Mouse (Mus musculus): Measurements from ENCODE around the gene Tubgcp3. TPM values are rescaled to one million over a fixed set of nuclear protein-coding genes. Genes with fewer than 3 reads are reported as not detected.
"Not testable (repeated sequence)": the region's sequence is repeated elsewhere in the genome, so short reads cannot be mapped to it uniquely, and the experiment has no call there.

Gene Tubgcp3
- 1 to 10 TPM; 7.5 to 8.5 (median 7.9) TPM for total RNA-seq (2022)

DNA sequence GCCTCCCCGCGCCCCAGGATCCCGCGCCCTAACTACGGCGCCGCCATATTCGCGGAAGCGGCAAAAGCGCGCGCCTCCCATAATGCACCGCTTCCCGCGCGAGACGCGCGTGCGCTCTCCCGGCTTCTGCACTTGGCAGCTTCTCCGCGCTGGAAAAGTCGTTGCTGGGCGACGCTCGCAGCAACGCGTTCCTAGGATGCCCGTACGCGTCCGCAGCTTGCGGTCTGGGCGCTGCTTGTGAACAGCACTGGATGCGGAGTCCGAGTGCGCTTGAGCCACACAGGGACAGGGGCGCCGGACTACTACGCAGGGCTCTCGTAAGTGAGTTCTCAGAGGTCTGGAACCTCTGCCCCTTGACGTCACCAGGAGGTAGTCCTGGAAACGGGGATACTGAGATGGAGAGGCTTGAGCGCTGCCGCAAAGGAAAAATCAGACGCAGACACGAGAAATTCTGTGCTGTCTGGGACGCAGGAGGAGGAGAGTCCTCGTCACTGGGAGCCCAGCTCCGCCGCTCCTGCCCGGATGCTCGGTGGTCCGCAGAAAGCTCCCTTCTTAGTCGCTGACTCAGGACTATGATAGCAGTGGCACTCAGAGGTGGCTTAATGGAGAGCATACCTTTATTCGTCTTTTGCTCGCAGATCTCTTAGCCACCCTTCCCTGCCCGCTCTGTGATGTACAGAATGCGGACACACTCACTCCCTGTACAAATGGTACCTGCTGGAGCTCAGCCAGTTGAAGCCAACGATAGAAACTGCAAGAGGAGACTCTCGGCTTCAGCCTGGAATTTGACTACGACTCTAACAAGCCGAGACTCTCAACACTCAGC lies at the start of gene Tubgcp3:
Gene Tubgcp3, minus strand, starts transcription at position 193 of the 826 bp plus-strand sequence.
- peak; percentile 70 to 83 for DNase-seq (ENCODE audit: low spot score in 2 of 2)

DNA sequence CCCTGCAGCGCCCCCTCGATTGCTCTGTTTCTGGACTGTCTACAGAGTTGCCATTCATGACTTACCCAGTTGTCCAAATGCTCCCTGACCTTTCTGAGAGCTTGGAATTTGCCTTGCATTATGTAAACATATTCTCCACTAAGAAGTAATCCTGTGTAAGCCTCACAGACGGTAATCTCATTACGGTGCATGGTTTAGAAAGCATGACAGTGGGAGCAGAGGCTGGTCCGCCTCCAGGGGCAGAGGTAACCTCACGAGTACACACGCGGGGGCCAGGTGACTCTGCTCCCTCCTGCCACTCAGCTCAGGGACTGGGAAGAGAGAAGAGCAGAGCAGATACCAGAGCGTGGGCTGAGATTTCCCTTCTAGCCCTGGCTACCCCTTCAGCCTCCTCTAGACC lies 47.0 kb upstream of the Tubgcp3 start:
- no peak for DNase-seq (ENCODE audit: low spot score in 2 of 2)

DNA sequence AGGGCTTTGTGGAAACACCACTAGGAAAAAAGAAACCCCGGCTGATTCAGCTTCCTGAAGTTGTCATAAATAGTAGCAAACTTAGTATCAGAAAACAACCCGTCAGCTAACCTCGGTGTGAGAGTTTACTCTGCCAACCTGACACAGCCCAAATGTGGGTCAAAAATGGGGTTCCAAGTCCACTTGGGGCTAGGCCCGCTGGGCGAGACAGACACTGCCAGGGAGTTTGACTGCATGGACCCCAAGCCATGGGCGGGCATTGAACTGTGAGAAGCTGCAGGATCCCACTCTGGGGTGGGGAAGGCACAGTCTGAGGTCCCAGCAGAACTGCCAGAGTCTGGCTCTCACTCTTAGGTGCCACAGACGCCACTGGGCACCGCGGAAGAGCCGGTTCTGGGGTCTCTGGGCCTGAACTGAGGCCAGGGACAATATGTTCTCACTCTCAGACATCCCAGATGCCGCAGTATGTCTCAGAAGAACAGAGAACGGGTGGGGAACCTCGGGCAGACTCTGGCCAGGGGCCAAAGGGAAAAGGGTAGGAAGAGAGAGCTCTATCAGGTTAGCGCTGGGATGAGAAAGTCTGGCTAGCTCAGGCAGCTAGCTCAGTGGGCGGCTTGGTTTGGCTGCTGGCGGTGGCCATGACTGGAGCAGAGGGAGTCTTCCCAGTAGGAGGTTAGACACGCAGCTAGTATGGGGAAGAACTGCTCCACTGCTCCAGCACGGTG lies 44.0 kb upstream of the Tubgcp3 start:
- DNase-seq (ENCODE audit: low spot score in 2 of 2) = no peak

GRCm38 (mm10) chr8:12711623-12712022 lies 39.6 kb upstream of the Tubgcp3 start:
- no peak for DNase-seq (ENCODE audit: low spot score in 2 of 2)

DNA sequence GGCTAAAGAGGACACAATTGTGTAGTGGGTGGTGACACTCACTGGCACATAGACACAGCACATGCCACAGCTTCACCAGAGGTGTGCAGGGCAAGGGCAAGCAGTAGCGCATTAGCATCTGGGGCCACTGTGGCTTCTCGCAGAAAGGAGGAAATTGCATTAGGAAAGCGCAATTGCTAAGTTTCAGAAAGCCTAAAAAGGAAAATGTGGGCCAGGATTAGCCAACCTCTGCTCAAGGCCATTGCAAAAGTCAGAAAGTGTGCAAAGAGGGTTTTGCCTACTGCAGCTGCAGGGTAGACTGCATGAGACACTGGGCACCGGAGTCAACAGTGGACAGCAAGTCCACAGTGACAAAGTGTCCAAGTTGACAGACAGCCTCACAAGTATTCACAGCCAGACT lies 31.5 kb upstream of the Tubgcp3 start:
- no peak for DNase-seq (ENCODE audit: low spot score in 2 of 2)

DNA sequence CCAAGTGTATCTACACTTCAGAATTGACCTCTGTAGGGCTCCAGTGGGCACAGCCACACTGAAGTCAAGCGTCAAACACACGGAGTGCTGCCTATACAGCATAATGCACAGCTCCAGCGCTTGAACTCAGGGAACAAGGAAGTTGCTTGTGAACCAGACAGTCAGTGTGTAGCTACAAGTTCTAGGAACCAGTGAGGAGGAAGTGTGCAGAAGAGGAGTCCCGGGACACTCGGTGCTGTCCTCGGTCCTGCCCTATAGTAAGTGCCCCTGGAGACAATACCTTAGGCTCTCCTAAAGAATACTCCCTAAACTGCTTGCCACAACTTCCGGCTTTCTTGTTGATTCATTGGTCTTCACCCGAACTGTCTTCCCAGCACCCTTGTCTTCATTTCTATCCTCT lies 30.2 kb upstream of the Tubgcp3 start:
- DNase-seq (ENCODE audit: low spot score in 2 of 2) = no peak

DNA sequence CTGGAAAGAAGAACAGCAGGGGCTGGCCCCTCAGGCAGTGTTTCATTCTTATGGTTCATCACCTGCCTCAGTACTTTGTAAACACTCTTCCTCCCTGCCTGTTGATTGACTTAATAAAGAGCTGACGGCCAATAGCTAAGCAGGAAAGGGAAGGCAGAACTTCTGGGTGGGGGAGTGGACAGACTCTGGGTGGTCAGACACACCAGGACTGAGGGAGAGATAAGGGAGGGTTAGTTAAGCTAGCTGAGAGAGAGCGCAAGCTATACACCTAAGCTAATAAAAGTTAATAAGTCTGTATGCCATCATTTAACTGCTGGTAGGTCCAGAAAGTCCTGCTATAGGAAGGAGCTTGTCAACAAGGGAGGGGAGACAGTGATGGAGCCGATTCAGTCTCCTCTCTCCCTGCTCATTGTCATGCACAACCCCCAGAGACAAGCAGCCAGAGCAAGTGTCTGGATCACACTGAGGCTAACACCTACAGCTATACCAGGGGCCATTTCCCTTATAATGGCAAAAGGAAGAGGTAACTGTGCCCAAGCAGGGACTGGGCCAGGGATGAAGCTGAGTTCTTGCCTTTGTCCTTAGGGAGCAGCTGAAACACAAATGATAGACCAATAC lies 26.7 kb upstream of the Tubgcp3 start:
- no peak for DNase-seq (ENCODE audit: low spot score in 2 of 2)

- no peak for DNase-seq (ENCODE audit: low spot score in 2 of 2)
These were observed 16.8 kb upstream of the Tubgcp3 start for GRCm38 (mm10) chr8:12688851-12689250.

GRCm38 (mm10) chr8:12677529-12677928 lies 5.5 kb upstream of the Tubgcp3 start:
- peak; percentile 50 to 51 for DNase-seq (ENCODE audit: low spot score in 2 of 2)

DNA sequence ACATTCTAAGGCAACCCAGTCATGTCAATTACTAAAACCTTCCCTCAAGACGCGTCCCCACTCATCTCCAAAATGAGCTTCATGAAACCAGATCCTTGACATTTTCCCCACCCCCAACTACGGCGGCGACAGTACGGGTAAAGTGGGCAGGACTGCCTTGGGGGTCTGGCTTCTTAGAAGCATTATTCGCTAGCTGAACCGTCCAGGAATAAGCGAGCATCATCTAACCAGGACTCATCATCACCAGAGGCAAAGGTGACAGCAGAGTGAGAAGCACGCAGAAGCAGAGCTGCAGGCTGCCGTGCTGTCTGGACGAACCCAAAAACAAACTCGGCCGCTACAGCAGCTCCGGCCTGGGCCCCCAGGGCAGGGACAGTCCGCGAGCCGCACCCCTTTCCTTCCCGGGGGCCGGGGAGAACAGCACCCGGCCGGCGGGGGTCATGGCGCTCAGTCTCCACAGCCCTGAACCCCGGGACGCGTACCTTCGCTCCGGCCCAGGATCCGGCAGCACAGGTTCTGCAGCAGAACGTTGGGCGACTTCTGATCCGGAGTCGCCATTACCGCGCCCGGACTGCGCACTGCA lies 484 bp downstream of the Tubgcp3 start:
- no peak for DNase-seq (ENCODE audit: low spot score in 2 of 2)

GRCm38 (mm10) chr8:12670965-12671364 lies 1.1 kb downstream of the Tubgcp3 start:
- no peak for DNase-seq (ENCODE audit: low spot score in 2 of 2)

DNA sequence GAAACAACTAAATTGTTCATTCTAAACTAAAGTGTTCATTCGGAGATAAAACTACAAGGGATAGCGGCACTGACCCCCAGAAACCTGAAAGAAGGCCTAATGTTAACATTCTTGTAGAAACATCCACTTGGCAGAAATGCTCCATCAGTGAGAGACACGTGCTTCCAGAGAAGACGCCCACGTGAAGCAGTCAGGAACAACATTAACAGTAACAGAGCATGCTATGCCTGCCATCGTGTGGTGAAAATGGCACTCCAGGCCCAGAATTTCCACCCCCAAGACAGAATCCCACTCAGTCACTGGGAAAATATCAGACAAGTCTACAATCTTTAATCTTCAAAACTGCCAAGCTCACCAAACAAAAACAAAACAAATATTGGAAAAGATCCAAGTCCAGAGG lies 3.2 kb downstream of the Tubgcp3 start:
- no peak for DNase-seq (ENCODE audit: low spot score in 2 of 2)

GRCm38 (mm10) chr8:12666530-12666929 lies 5.5 kb downstream of the Tubgcp3 start:
- DNase-seq (ENCODE audit: low spot score in 2 of 2) = not testable (repeated sequence)

DNA sequence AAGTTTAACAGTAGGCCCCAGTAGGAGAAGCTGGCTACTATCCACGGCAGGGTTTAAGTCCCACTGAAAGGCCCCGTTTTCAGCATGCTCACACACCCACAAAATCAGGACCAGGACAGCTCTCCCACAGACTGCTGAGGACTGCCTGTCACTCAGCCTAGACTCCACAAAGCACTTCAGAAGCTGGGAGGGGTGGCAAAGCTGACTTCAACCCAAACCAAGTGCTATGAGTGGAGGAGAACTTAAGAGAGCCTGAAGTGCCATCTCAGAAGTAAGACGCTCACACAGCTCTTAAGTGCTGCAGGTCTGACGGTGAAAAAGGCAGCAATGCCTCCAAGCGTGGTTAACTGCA lies 9.0 kb downstream of the Tubgcp3 start:
- no peak for DNase-seq (ENCODE audit: low spot score in 2 of 2)

DNA sequence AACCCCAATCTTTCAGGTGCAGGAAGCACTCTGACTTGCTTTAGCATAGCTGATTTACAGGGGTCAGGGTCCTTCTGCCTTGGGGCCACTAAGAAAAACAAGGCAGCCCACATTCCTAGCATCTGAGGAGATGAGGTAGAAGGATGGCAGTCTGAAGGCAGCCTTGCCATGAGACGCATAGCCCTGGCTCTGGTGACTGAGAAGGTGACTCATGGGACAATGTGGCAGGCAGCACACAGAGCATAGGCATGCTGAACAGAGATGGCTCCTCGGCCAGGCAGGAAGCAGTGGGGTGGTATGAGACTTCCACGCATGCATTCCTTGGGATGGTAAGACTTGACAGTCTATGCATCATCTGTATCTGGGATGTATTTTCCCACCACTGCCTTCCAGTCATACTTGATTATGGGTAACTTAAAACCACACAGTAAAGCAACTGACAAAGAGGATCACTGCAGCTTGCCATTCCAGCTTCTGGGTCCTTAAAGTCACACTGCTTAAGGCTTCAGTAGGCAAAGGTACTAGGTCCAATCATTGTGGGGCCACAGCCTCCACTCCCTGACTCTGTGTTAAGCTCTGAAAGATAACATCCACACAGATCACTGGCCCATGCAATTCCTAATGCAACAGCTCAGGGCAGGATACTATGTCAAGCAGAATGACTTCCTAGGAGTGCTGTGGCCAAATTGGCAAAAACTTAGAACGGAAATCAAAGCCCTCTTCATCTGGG lies 9.5 kb downstream of the Tubgcp3 start:
- DNase-seq (ENCODE audit: low spot score in 2 of 2) = no peak

DNA sequence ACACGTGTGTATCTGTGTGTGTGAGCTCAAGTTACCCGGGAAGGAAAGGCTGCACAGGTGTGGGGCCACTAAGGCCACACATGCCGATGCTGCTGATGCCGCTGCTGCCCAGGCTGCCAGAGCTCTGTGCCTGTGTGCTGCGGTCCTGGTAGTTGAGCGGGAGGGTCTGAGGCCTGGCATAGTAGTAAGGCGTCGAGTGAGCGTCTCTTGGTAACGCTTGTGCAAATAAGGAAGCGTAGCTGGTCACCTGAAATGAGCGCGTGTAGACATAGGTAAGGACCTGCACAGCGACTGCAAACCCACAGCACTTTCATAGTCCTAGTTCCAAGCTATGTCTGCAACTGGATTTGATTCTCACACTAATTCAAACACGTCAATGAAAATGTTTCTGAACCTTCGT lies 14.6 kb downstream of the Tubgcp3 start:
- no peak for DNase-seq (ENCODE audit: low spot score in 2 of 2)

- DNase-seq (ENCODE audit: low spot score in 2 of 2) = no peak
These were observed 20.8 kb downstream of the Tubgcp3 start for GRCm38 (mm10) chr8:12651246-12651645.

DNA sequence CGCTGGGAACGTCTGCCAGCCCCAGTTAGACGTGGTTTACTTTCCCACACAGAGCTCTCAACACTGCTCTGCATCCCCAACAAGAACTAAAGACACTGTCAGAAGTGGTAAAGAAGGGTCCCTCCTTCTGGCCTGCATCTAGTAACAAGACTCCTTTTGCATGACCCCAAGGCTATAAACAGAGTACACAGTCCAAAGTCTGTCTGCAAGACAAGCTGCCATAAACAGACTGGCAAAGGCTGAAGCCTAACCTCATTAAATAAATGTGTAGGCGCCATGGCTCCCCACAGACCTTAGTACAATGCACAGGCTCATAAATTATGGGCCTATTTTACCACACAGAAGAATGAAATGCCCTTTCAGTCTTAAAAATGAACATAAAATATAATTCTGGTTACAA lies 21.6 kb downstream of the Tubgcp3 start:
- DNase-seq (ENCODE audit: low spot score in 2 of 2) = no peak

- DNase-seq (ENCODE audit: low spot score in 2 of 2) = no peak
These were observed 23.1 kb downstream of the Tubgcp3 start for GRCm38 (mm10) chr8:12648951-12649350.

DNA sequence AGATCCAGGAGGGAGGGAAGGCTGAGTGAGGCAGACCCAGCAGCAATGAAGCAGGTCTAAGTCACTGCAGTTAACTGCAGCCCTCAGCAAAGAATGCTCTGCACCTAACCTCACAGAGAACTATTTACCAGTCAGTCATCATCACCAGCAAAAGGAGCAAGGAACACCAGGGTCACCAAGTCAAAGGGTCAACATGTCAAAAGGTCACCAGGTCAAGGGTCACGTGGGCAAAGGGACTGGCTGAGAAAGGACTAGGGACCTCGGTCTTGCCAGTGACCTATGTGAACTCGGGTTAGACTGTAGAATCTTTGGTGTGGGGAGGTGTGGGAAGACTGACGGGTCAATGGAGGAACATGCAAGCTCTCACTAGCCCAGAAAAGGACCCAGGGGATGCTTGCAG lies 25.5 kb downstream of the Tubgcp3 start:
- DNase-seq (ENCODE audit: low spot score in 2 of 2) = no peak

DNA sequence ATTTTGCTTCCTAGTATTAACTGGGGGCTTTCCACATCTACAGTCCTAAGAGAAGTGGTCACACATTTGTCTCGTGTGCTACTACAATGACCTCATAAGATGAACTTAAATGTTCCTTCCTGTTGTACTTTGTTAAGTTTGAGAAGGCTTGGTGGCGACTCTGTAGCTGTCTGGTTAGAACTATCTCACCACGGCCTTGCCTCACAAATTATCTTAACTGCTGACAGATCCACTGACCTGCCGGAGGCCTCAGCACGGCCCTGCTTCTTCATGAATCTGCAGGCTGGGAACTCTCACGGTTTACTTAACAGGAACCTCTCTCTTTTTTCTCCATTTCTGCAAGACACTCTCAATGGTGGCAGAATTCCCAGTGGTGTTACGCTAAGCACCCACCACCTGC lies 27.2 kb downstream of the Tubgcp3 start:
- DNase-seq (ENCODE audit: low spot score in 2 of 2) = no peak
